ENCODE assay signal across 10 mouse cellular contexts in genomic region chr14:25468891-25469529, GRCm38 (mm10). TPM values are rescaled to one million over a fixed set of nuclear protein-coding genes. Genes with fewer than 3 reads are reported as not detected.
DNase-seq lines count a peak whose midpoint lies in the region; ATAC-seq lines count a peak whose summit lies in the region.
"Had no signal": no experiment of that assay in that cellular context is flagged by ENCODE, and none has a peak within 500 bp of the region (broad histone marks: within the 10 kb centered on the region; RNA-seq: fewer than 3 reads in every experiment).

No protein-coding gene starts in this region.

- H3K9me3 ChIP-seq in hindbrain, embryonic 10.5 days, result no peaks in the 10 kb centered on the region
- H3K9me3 ChIP-seq in hindbrain, embryonic 12.5 days (replicated peaks), result no peaks in the 10 kb centered on the region
- no peaks in the 10 kb centered on the region for H3K9me3 ChIP-seq in neural tube, embryonic 13.5 days
- no peaks in the 10 kb centered on the region for H3K9me3 ChIP-seq in forebrain, embryonic 16.5 days (ENCODE audit: control insufficient read depth, low read length)
- no peaks in the 10 kb centered on the region for H3K9me3 ChIP-seq in midbrain, embryonic 14.5 days (ENCODE audit: control insufficient read depth, low read length)

- no peaks in the 10 kb centered on the region for H3K27me3 ChIP-seq in hindbrain, embryonic 10.5 days (ENCODE audit: insufficient read depth, poor library complexity, severe bottlenecking)
- H3K27me3 ChIP-seq in hindbrain, embryonic 12.5 days, result no peaks in the 10 kb centered on the region
- no peaks in the 10 kb centered on the region for H3K27me3 ChIP-seq in neural tube, embryonic 13.5 days
- no peaks in the 10 kb centered on the region for H3K27me3 ChIP-seq in forebrain, embryonic 16.5 days (replicated peaks; ENCODE audit: control insufficient read depth, insufficient read depth, low read length)
- H3K27me3 ChIP-seq in midbrain, embryonic 14.5 days (ENCODE audit: control insufficient read depth, insufficient read depth, low read length), result no peaks in the 10 kb centered on the region
- H3K27me3 ChIP-seq: Patski had no signal

- no peak overlapping the region for H3K4me2 ChIP-seq in hindbrain, embryonic 12.5 days (replicated peaks)
- no peak overlapping the region for H3K4me2 ChIP-seq in neural tube, embryonic 13.5 days
- no peak overlapping the region for H3K4me2 ChIP-seq in forebrain, embryonic 16.5 days (ENCODE audit: low read length)
- H3K4me2 ChIP-seq in midbrain, embryonic 14.5 days (ENCODE audit: low read length), result no peak overlapping the region

- 72% methylated on average over 7 of the region's 7 CpGs for WGBS in hindbrain, embryonic 10.5 days
- 65% methylated on average over 7 of the region's 7 CpGs for WGBS in hindbrain, embryonic 12.5 days
- 75% methylated on average over 7 of the region's 7 CpGs for WGBS in neural tube, embryonic 13.5 days
- WGBS in forebrain, embryonic 16.5 days, result 39% methylated on average over 7 of the region's 7 CpGs
- WGBS in midbrain, embryonic 14.5 days, result 57% methylated on average over 7 of the region's 7 CpGs

- H3K27ac ChIP-seq in hindbrain, embryonic 10.5 days, result peak overlapping the region; percentile 17; the same call in 1 of the 2 replicates
- no peak overlapping the region for H3K27ac ChIP-seq in hindbrain, embryonic 12.5 days
- no peak overlapping the region; the same call in 1 of the 2 replicates for H3K27ac ChIP-seq in neural tube, embryonic 13.5 days (replicated peaks)
- H3K27ac ChIP-seq in forebrain, embryonic 16.5 days (ENCODE audit: low read length), result peak overlapping the region; percentile 38; the same call in 1 of the 2 replicates
- peak overlapping the region; percentile 49 for H3K27ac ChIP-seq in midbrain, embryonic 14.5 days (replicated peaks; ENCODE audit: low read depth, low read length)

- no peak overlapping the region for H3K9ac ChIP-seq in hindbrain, embryonic 12.5 days
- H3K9ac ChIP-seq in neural tube, embryonic 13.5 days, result 0 out of 2 replicates have a peak overlapping the region, but pooled peaks have one; percentile 31
- H3K9ac ChIP-seq in forebrain, embryonic 16.5 days (replicated peaks; ENCODE audit: low read depth, low read length), result no peak overlapping the region
- H3K9ac ChIP-seq in midbrain, embryonic 14.5 days (replicated peaks; ENCODE audit: low read length), result no peak overlapping the region; the same call in 1 of the 2 replicates

- H3K36me3 ChIP-seq in hindbrain, embryonic 10.5 days, result 0 out of 2 replicates have a peak, but pooled peaks cover under 1% of the 10 kb centered on the region
- H3K36me3 ChIP-seq in hindbrain, embryonic 12.5 days, result no peaks in the 10 kb centered on the region
- H3K36me3 ChIP-seq in neural tube, embryonic 13.5 days, result no peaks in the 10 kb centered on the region
- no peaks in the 10 kb centered on the region for H3K36me3 ChIP-seq in forebrain, embryonic 16.5 days (ENCODE audit: control insufficient read depth, insufficient read depth)
- H3K36me3 ChIP-seq in midbrain, embryonic 14.5 days (ENCODE audit: control insufficient read depth, insufficient read depth, low read length), result no peaks in the 10 kb centered on the region

- no peak for ATAC-seq in hindbrain, embryonic 12.5 days (ENCODE audit: low FRiP score)
- ATAC-seq in neural tube, embryonic 13.5 days (ENCODE audit: low read depth), result no peak
- ATAC-seq in forebrain, embryonic 16.5 days, result no peak
- no peak for ATAC-seq in midbrain, embryonic 14.5 days (ENCODE audit: low FRiP score, low TSS enrichment)
- ATAC-seq in CD4-positive, CD25-positive, alpha-beta regulatory T cell, adult 4 months, result no peak
- ATAC-seq: Patski had no signal

- H3K4me3 ChIP-seq in hindbrain, embryonic 10.5 days, result no peak overlapping the region
- H3K4me3 ChIP-seq in hindbrain, embryonic 12.5 days, result no peak overlapping the region
- H3K4me3 ChIP-seq in neural tube, embryonic 13.5 days, result no peak overlapping the region
- no peak overlapping the region for H3K4me3 ChIP-seq in forebrain, embryonic 16.5 days (replicated peaks; ENCODE audit: low read length)
- H3K4me3 ChIP-seq in midbrain, embryonic 14.5 days (replicated peaks; ENCODE audit: low read depth, low read length), result no peak overlapping the region

- no peak for DNase-seq in hindbrain, embryonic 10.5 days (ENCODE audit: low spot score)
- DNase-seq in neural tube, embryonic 10.5 days (ENCODE audit: extremely low spot score, low spot score), result no peak
- no peak for DNase-seq in midbrain, embryonic 14.5 days
- DNase-seq in embryo, embryonic 9.5 days (ENCODE audit: extremely low spot score), result no peak
- DNase-seq: thymus, postnatal 25 days had no signal

- H3K4me1 ChIP-seq in hindbrain, embryonic 10.5 days (replicated peaks), result peaks cover 100% of the 10 kb centered on the region
- peaks cover 99% of the 10 kb centered on the region for H3K4me1 ChIP-seq in hindbrain, embryonic 12.5 days
- H3K4me1 ChIP-seq in neural tube, embryonic 13.5 days (replicated peaks), result peaks cover 96% of the 10 kb centered on the region
- peaks cover 92% of the 10 kb centered on the region for H3K4me1 ChIP-seq in forebrain, embryonic 16.5 days (replicated peaks; ENCODE audit: control insufficient read depth, insufficient read depth, low read length)
- H3K4me1 ChIP-seq in midbrain, embryonic 14.5 days (ENCODE audit: control insufficient read depth, insufficient read depth, low read length), result peaks cover 83% of the 10 kb centered on the region

RNA-seq across cellular contexts. Expression of gene Zmiz1, which starts 10.0 kb away (rescaled TPM):
- 44.4 and 60.1 TPM in 2 replicates for polyA plus RNA-seq in hindbrain, embryonic 10.5 days (2016; fragmentation: Nextera tagmentation; extraction: Ambion mirVana)
- polyA plus RNA-seq in hindbrain, embryonic 12.5 days (2016; fragmentation: Nextera tagmentation; extraction: Ambion mirVana), result 66.5 and 69.4 TPM in 2 replicates
- polyA plus RNA-seq in neural tube, embryonic 13.5 days (2015; fragmentation: Nextera tagmentation; extraction: Ambion mirVana), result 57.2 and 66.2 TPM in 2 replicates
- 52.6 and 56.6 TPM in 2 replicates for polyA plus RNA-seq in forebrain, embryonic 16.5 days (2015; fragmentation: Nextera tagmentation; extraction: Ambion mirVana)
- polyA plus RNA-seq in midbrain, embryonic 14.5 days (2014; fragmentation: Nextera tagmentation; extraction: Ambion mirVana), result 73.1 and 91.0 TPM in 2 replicates
- polyA plus RNA-seq in CD4-positive, CD25-positive, alpha-beta regulatory T cell, adult 4 months (2017; shearing (Covaris generic)), result 10 to 100 TPM; 21.2 to 34.3 TPM

Comparison
In these comparisons a context has a peak if more than half of its experiments do, and no peak if none do; other contexts are left out.
1. H3K27ac ChIP-seq: peak in hindbrain, embryonic 10.5 days (single experiment), forebrain, embryonic 16.5 days (single experiment) and midbrain, embryonic 14.5 days (single experiment); none in hindbrain, embryonic 12.5 days (single experiment) and neural tube, embryonic 13.5 days (single experiment).